Mouse (Mus musculus) ES-E14 (cell line): Measurements from ENCODE around the gene Tiam1. TPM values are rescaled to one million over a fixed set of nuclear protein-coding genes. Genes with fewer than 3 reads are reported as not detected.

Experiments
- DNase-seq: peaks from one replicate; pipeline ENCODE4 v3.0.0-alpha.2; 2013; ENCODE audit warnings: low read depth, low spot score
- H3K27ac ChIP-seq: 2 replicates; pipeline ENCODE4 v1.5.1; 2012; ENCODE audit warnings: low read depth, mild to moderate bottlenecking, low read length, moderate library complexity, mixed read lengths; ENCODE audit not compliant: poor library complexity, insufficient read depth, severe bottlenecking
- H3K36me3 ChIP-seq: 2 replicates; pipeline ENCODE4 v1.6.1; 2012; ENCODE audit warnings: mild to moderate bottlenecking, low read length, moderate library complexity, mixed read lengths; ENCODE audit not compliant: control insufficient read depth, poor library complexity, insufficient read depth, severe bottlenecking
- H3K4me1 ChIP-seq, 2 experiments: fragments of 150-350 bp in 1 of 2; sonication (generic) in 1 of 2; 2 replicates each; pipeline ENCODE4 v1.6.1; 2012; ENCODE audit warnings: low read length in 2 of 2, mild to moderate bottlenecking in 1 of 2, mixed read lengths in 1 of 2; ENCODE audit not compliant: control insufficient read depth in 2 of 2, insufficient read depth in 2 of 2, poor library complexity in 1 of 2
- H3K4me3 ChIP-seq, 2 experiments: fragments of 150-350 bp in 1 of 2; sonication (generic) in 1 of 2; 2 replicates each; pipeline ENCODE4 v1.5.1; 2012; ENCODE audit warnings: low read length in 2 of 2, low read depth in 1 of 2, mild to moderate bottlenecking in 1 of 2, mixed read lengths in 1 of 2; ENCODE audit not compliant: insufficient read depth in 1 of 2, poor library complexity in 1 of 2, severe bottlenecking in 1 of 2
- H3K9ac ChIP-seq: 2 replicates; pipeline ENCODE4 v1.6.1; 2012; ENCODE audit warnings: low read depth, mild to moderate bottlenecking, low read length, mixed read lengths; ENCODE audit not compliant: poor library complexity, insufficient read depth, severe bottlenecking
- H3K9me3 ChIP-seq: fragments of 150-350 bp; sonication (generic); 2 replicates; pipeline ENCODE4 v1.6.1; 2012; ENCODE audit warnings: low read depth, mild to moderate bottlenecking, low read length; ENCODE audit not compliant: control insufficient read depth, insufficient read depth
- CHD2 ChIP-seq: IDR thresholded peaks from 2 replicates; pipeline ENCODE4 v1.6.1; 2014; ENCODE audit warnings: mild to moderate bottlenecking, low read depth, low read length, inconsistent platforms
- HCFC1 ChIP-seq: IDR thresholded peaks from 2 replicates; pipeline ENCODE4 v1.6.1; 2012; ENCODE audit warnings: low read length, inconsistent platforms, borderline replicate concordance; ENCODE audit not compliant: insufficient read depth
- MAFK ChIP-seq: IDR thresholded peaks from 2 replicates; pipeline ENCODE4 v1.6.1; 2014; ENCODE audit warnings: mild to moderate bottlenecking, low read depth, low read length, inconsistent platforms; ENCODE audit not compliant: insufficient read depth
- ZC3H11A ChIP-seq: IDR thresholded peaks from 2 replicates; pipeline ENCODE4 v1.6.1; 2012; ENCODE audit warnings: low read depth, mild to moderate bottlenecking, inconsistent platforms, low read length, borderline replicate concordance
- ZNF384 ChIP-seq: IDR thresholded peaks from 2 replicates; pipeline ENCODE4 v1.6.1; 2012; ENCODE audit warnings: low read depth, low read length, inconsistent platforms
- in situ Hi-C, 2 experiments: fragments of 600-800 bp; cut with MboI; formaldehyde crosslinking; loops; one replicate each; pipeline ENCODE4 v1.15.1; 2025; ENCODE audit warnings: low sequenced_read_pairs in 2 of 2, inconsistent platforms in 1 of 2; ENCODE audit not compliant: unreplicated experiment in 2 of 2
- total RNA-seq: library from RNA; depleted of rRNA; stranded (reverse); fragments of 300-350 nt; gene quantifications from 2 replicates; pipeline ENCODE4 v1.2.3, GENCODE M21; 2012

Gene Tiam1
- total RNA-seq, 1 experiment = 15.7 TPM

DNA sequence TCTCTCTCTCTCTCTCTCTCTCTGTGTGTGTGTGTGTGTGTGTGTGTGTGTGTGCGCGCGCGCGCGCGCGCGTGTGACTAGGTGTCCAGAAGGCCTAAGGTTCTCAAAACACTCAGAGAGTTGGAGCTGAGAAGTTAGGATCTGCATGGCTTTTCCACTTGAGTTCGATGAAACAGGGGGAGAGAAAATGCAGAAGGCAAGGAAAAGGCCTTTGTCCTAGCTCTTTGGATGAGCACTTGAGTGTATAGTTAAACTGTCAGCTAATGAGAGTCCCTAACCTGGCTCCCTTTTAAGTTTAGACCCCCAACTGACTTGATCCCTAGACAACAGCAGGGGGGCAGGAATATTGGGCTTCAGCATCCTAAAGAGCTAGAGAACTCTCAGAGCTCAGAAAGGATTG, 3.0 kb downstream of the Tiam1 start:
- in situ Hi-C loops = no loop called here
- Histone ChIP-seq H3K9ac (no peak overlapping the region), H3K9me3 (no peaks in the 10 kb centered on the region), H3K36me3 (no peaks in the 10 kb centered on the region), H3K27ac (no peak overlapping the region), H3K4me3 (no peak overlapping the region), H3K4me1 (peaks cover 14 to 20% of the 10 kb centered on the region in 2 experiments; a peak in 3 of 4 replicates)
- DNase-seq = no peak
- TF ChIP-seq MAFK (no peak), HCFC1 (no peak), CHD2 (no peak), ZC3H11A (no peak), ZNF384 (no peak)

DNA sequence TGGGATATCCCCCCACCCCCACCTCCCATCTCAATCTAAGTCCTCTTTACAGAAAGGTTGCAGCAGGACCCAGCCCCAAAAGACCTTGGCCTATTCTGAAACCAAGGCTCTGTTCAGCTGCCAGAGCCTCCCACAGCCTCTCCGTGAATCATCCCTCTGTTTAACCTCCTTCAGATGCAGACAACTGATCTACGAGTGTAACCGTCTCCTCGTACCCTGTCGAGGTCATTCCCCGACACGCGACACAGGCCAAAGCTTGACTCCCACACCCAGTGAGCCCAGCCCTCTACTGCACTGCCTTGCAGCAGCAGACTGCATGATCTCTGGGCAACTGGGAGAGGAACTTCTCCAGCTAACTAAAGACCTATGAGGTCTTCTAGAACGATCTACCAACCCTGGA, 3.9 kb downstream of the Tiam1 start:
- H3K36me3 ChIP-seq = no peaks in the 10 kb centered on the region
- no peak overlapping the region for H3K27ac ChIP-seq
- H3K9me3 ChIP-seq = no peaks in the 10 kb centered on the region
- H3K9ac ChIP-seq = no peak overlapping the region
- in situ Hi-C loops = no loop called here
- peak overlapping the region in 1 of 2 experiments; percentile 21; a peak in 1 of 4 replicates for H3K4me3 ChIP-seq
- peaks cover 14 to 20% of the 10 kb centered on the region in 2 experiments; a peak in 3 of 4 replicates for H3K4me1 ChIP-seq
- TF ChIP-seq ZNF384 (no peak), HCFC1 (no peak), ZC3H11A (no peak), MAFK (no peak), CHD2 (no peak)
- DNase-seq = no peak

DNA sequence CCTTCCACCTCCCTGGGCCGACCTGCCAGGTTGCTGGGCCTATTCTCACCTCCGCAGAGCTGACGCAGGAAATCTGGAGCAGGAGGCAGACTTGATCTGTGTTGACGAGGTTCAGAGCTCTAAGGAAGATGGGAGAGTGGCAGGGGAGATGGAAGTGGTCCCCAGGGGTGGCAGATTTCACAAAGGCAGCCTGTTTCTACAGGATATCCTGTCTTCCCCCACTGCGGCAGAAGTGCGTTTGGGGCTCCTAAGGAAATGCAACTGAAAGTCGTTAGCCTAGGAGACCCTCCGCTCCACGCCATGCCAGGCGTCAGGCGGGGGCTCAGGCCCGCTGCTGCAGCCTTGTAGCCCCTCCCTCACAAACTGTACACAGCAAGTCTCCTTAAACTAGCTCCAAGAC, 5.4 kb downstream of the Tiam1 start:
- TF ChIP-seq CHD2 (no peak), MAFK (no peak), ZC3H11A (no peak), HCFC1 (no peak), ZNF384 (no peak)
- DNase-seq = no peak
- H3K9me3 ChIP-seq = no peaks in the 10 kb centered on the region
- H3K27ac ChIP-seq = peak overlapping the region; percentile 14; the same call in 1 of the 2 replicates
- peaks cover 14 to 20% of the 10 kb centered on the region in 2 experiments; a peak in 3 of 4 replicates for H3K4me1 ChIP-seq
- H3K36me3 ChIP-seq = no peaks in the 10 kb centered on the region
- peak overlapping the region; percentile 45 to 51 for H3K4me3 ChIP-seq
- in situ Hi-C loops = no loop called here
- peak overlapping the region; percentile 52 for H3K9ac ChIP-seq

DNA sequence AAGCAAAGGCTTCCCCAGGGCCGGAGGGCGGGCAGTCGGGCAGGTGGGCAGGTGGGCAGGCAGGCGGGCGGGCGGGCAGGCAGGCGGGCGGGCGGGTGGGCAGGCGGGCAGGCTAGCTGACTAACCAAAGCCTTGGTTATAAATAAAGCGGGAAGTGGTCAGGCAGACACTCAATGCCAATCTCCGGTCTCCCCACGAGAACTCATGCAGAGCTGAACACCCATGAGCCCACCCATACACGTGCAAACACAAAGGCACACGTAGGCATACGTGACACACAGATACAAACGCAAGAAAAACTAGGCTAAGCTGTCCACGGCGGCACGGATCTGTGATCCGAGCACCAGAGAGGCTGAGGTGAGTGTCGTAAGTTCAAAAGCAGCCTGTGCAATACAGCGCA, 6.4 kb downstream of the Tiam1 start:
- in situ Hi-C loops = no loop called here
- TF ChIP-seq ZC3H11A (no peak), MAFK (no peak), CHD2 (no peak), HCFC1 (no peak), ZNF384 (no peak)
- Histone ChIP-seq H3K9ac (peak overlapping the region; percentile 52; the same call in 1 of the 2 replicates), H3K4me1 (peaks cover 12 to 20% of the 10 kb centered on the region in 2 experiments; a peak in 3 of 4 replicates), H3K4me3 (peak overlapping the region; percentile 45 to 51), H3K27ac (no peak overlapping the region), H3K9me3 (no peaks in the 10 kb centered on the region), H3K36me3 (no peaks in the 10 kb centered on the region)
- no peak for DNase-seq

DNA sequence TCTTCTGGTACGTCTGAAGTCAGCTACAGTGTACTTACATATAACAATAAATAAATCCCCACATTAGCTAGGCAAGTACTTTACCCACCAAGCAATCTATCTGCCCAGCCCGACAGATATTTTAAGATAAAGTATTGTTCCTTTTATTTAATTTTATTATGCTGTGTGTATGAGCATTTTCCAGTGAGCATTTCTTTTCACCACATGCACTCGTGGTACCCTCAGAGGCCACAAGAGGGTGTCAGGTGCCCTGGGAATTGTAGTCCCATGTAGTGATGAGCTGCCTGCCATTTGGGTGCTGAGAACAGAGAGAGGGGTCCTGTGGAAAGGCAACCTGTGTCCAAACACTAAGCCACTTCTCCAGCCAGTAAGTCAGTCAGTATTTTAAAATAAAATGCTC, 8.0 kb downstream of the Tiam1 start:
- H3K4me3 ChIP-seq = no peak overlapping the region
- in situ Hi-C loops = no loop called here

More for the DNA sequence above, 8.0 kb downstream of the Tiam1 start:
- Histone ChIP-seq H3K4me1 (peaks cover 9 to 12% of the 10 kb centered on the region in 2 experiments; a peak in 3 of 4 replicates), H3K36me3 (no peaks in the 10 kb centered on the region), H3K27ac (no peak overlapping the region), H3K9ac (no peak overlapping the region), H3K9me3 (no peaks in the 10 kb centered on the region)
- DNase-seq = no peak
- TF ChIP-seq CHD2 = no peak
- 0 out of 2 replicates have a peak, but pooled peaks have one; percentile 3 for TF ChIP-seq ZC3H11A
- no peak for TF ChIP-seq HCFC1
